Mouse (Mus musculus): ENCODE results near the gene Plscr5.

Plscr5 gene

GRCm38 (mm10) chr9:92226795-92227194, 34.1 kb downstream of the Plscr5 start:
- no peak for DNase-seq (ENCODE audit: low read depth, low spot score)

GRCm38 (mm10) chr9:92228867-92229832, 36.4 kb downstream of the Plscr5 start:
- no peak for DNase-seq (ENCODE audit: low read depth, low spot score)

GRCm38 (mm10) chr9:92229833-92230205, 37.1 kb downstream of the Plscr5 start:
- peak; percentile 19 for DNase-seq (ENCODE audit: low read depth, low spot score)

GRCm38 (mm10) chr9:92234901-92235458, 42.2 kb downstream of the Plscr5 start:
- DNase-seq (ENCODE audit: low read depth, low spot score): no peak

- no peak for DNase-seq (ENCODE audit: low read depth, low spot score)
Observed at GRCm38 (mm10) chr9:92248773-92249446, 56.2 kb downstream of the Plscr5 start.

GRCm38 (mm10) chr9:92249447-92249852, 56.7 kb downstream of the Plscr5 start, which contains the start of gene Plscr1:
TSS of gene Plscr1 (plus strand) at chr9:92249750.
- DNase-seq (ENCODE audit: low read depth, low spot score): peak; percentile 8

- DNase-seq (ENCODE audit: low read depth, low spot score): peak; percentile 78
Observed at GRCm38 (mm10) chr9:92249987-92250772, 57.4 kb downstream of the Plscr5 start.

GRCm38 (mm10) chr9:92252718-92253117, 60.0 kb downstream of the Plscr5 start:
- no peak for DNase-seq (ENCODE audit: low read depth, low spot score)

GRCm38 (mm10) chr9:92253585-92254321, 61.0 kb downstream of the Plscr5 start:
- DNase-seq (ENCODE audit: low read depth, low spot score): no peak

Data from forelimb bud, embryonic 11.5 days (tissue).